Mouse (Mus musculus) ovary, postnatal 36 days (tissue): ENCODE measurements at regions not wholly inside any gene's neighbourhood (a gene's known extent, or its start where the extent isn't known, plus 50 kb on each side); places are given as distances from the start of the nearest gene placed in this dataset.

Experiments used
- DNase-seq: peaks from one replicate; pipeline ENCODE4 v3.0.0; 2022; ENCODE audit warnings: low spot score, mixed read lengths

GRCm38 (mm10) chr15:61508806-61509205, 586.0 kb upstream of the A1bg start:
- no peak for DNase-seq

GRCm38 (mm10) chr15:61506361-61506897, 583.6 kb upstream of the A1bg start:
- DNase-seq = no peak

GRCm38 (mm10) chr15:61503436-61503835, 580.6 kb upstream of the A1bg start:
- DNase-seq = peak; percentile 6

- DNase-seq = no peak
Observed at GRCm38 (mm10) chr15:61489731-61490130, 566.9 kb upstream of the A1bg start.

GRCm38 (mm10) chr15:61481861-61482260, 559.0 kb upstream of the A1bg start:
- DNase-seq = no peak

- no peak for DNase-seq
Observed at GRCm38 (mm10) chr15:61473900-61474299, 551.1 kb upstream of the A1bg start.

- DNase-seq = no peak
Observed at GRCm38 (mm10) chr15:61455042-61455441, 532.2 kb upstream of the A1bg start.

GRCm38 (mm10) chr15:61454350-61454671, 531.5 kb upstream of the A1bg start:
- no peak for DNase-seq

GRCm38 (mm10) chr15:61453656-61454349, 531.0 kb upstream of the A1bg start:
- DNase-seq = no peak

- DNase-seq = no peak
Observed at GRCm38 (mm10) chr15:61450217-61450616, 527.4 kb upstream of the A1bg start.

- no peak for DNase-seq
Observed at GRCm38 (mm10) chr15:61448482-61448881, 525.7 kb upstream of the A1bg start.

GRCm38 (mm10) chr15:61446053-61446840, 523.4 kb upstream of the A1bg start:
- DNase-seq = no peak

GRCm38 (mm10) chr15:61441734-61442398, 519.1 kb upstream of the A1bg start:
- DNase-seq = no peak

- no peak for DNase-seq
Observed at GRCm38 (mm10) chr15:61441012-61441411, 518.2 kb upstream of the A1bg start.

GRCm38 (mm10) chr15:61440284-61440683, 517.5 kb upstream of the A1bg start:
- no peak for DNase-seq

- DNase-seq = no peak
Observed at GRCm38 (mm10) chr15:61439623-61440170, 516.9 kb upstream of the A1bg start.

- DNase-seq = no peak
Observed at GRCm38 (mm10) chr15:61428818-61429415, 506.1 kb upstream of the A1bg start.

- DNase-seq = no peak
Observed at GRCm38 (mm10) chr15:61422989-61423388, 500.2 kb upstream of the A1bg start.

- DNase-seq = no peak
Observed at GRCm38 (mm10) chr15:61417506-61417905, 494.7 kb upstream of the A1bg start.

GRCm38 (mm10) chr15:61416841-61417240, 494.0 kb upstream of the A1bg start:
- no peak for DNase-seq

- DNase-seq = no peak
Observed at GRCm38 (mm10) chr15:61415626-61416025, 492.8 kb upstream of the A1bg start.

GRCm38 (mm10) chr15:61411821-61412220, 489.0 kb upstream of the A1bg start:
- DNase-seq = no peak
